Mouse (Mus musculus) gastrocnemius, postnatal 25 days (tissue): ENCODE measurements around the gene Pnpla8. TPM values are rescaled to one million over a fixed set of nuclear protein-coding genes. Genes with fewer than 3 reads are reported as not detected.
"Not testable (repeated sequence)": the region's sequence is repeated elsewhere in the genome, so short reads cannot be mapped to it uniquely, and the experiment has no call there.

Experiments used
- DNase-seq: peaks from one replicate; pipeline ENCODE4 v3.0.0; 2022
- long read RNA-seq, 2 experiments: library from polyadenylated mRNA; stranded (forward); transcript quantifications; one replicate each; pipeline ENCODE4 v2.0.0; 2021
- total RNA-seq, 2 experiments: library from RNA; stranded (reverse); gene quantifications; 1 replicate in 1 of 2; 2 replicates in 1 of 2; pipeline ENCODE4 v1.2.3; 2021

The Pnpla8 gene
- total RNA-seq = 100 to 1,000 TPM; 103 TPM
- long read RNA-seq, experiment 1, full-length matches to known transcripts = 49 of 84 reads
- long read RNA-seq, experiment 1, partial matches to known transcripts = 11 of 84 reads
- long read RNA-seq, experiment 1, other reads (novel, unspliced or antisense) = 24 of 84 reads
- long read RNA-seq, experiment 2, full-length matches to known transcripts = 99 of 151 reads
- long read RNA-seq, experiment 2, partial matches to known transcripts = 18 of 151 reads
- long read RNA-seq, experiment 2, other reads (novel, unspliced or antisense) = 34 of 151 reads

GRCm38 (mm10) chr12:44221070-44221469, at the start of gene Pnpla8:
Pnpla8 (plus strand) TSS chr12:44221370.
- not testable (repeated sequence) for DNase-seq

- no peak for DNase-seq
Observed at GRCm38 (mm10) chr12:44176331-44177037, 44.7 kb upstream of the Pnpla8 start.

GRCm38 (mm10) chr12:44177038-44177355, 44.2 kb upstream of the Pnpla8 start:
- DNase-seq = no peak

- DNase-seq = no peak
Observed at GRCm38 (mm10) chr12:44181081-44181982, 39.8 kb upstream of the Pnpla8 start.

- DNase-seq = no peak
Observed at GRCm38 (mm10) chr12:44197873-44198525, 23.2 kb upstream of the Pnpla8 start.

GRCm38 (mm10) chr12:44209141-44209823, 11.9 kb upstream of the Pnpla8 start:
- DNase-seq = peak; percentile 24

GRCm38 (mm10) chr12:44209824-44210752, 11.1 kb upstream of the Pnpla8 start, which contains the start of gene Dnajb9:
Dnajb9 (minus strand) TSS chr12:44210326.
- peak; percentile 99 for DNase-seq

GRCm38 (mm10) chr12:44211555-44211954, 9.6 kb upstream of the Pnpla8 start:
- DNase-seq = no peak

GRCm38 (mm10) chr12:44221651-44222356, 634 bp downstream of the Pnpla8 start:
- peak; percentile 17 for DNase-seq

- no peak for DNase-seq
Observed at GRCm38 (mm10) chr12:44223044-44223443, 1.9 kb downstream of the Pnpla8 start.

GRCm38 (mm10) chr12:44224650-44225049, 3.5 kb downstream of the Pnpla8 start:
- DNase-seq = no peak

GRCm38 (mm10) chr12:44241090-44241489, 19.9 kb downstream of the Pnpla8 start:
- DNase-seq = no peak

GRCm38 (mm10) chr12:44242407-44242806, 21.2 kb downstream of the Pnpla8 start:
- no peak for DNase-seq

GRCm38 (mm10) chr12:44245739-44246138, 24.6 kb downstream of the Pnpla8 start:
- DNase-seq = no peak

- no peak for DNase-seq
Observed at GRCm38 (mm10) chr12:44248309-44248977, 27.3 kb downstream of the Pnpla8 start.

- DNase-seq = no peak
Observed at GRCm38 (mm10) chr12:44262612-44263011, 41.4 kb downstream of the Pnpla8 start.

GRCm38 (mm10) chr12:44265651-44266050, 44.5 kb downstream of the Pnpla8 start:
- no peak for DNase-seq

- DNase-seq = no peak
Observed at GRCm38 (mm10) chr12:44267196-44267595, 46.0 kb downstream of the Pnpla8 start.

GRCm38 (mm10) chr12:44268728-44269302, 47.6 kb downstream of the Pnpla8 start:
- DNase-seq = peak; percentile 99
